Mouse (Mus musculus): ENCODE data around the gene Gm27029. TPM values are rescaled to one million over a fixed set of nuclear protein-coding genes. Genes with fewer than 3 reads are reported as not detected.

The Gm27029 gene
- polyA plus RNA-seq (2015; fragmentation: Nextera tagmentation; extraction: Ambion mirVana): 2.0 and 2.8 TPM in 2 replicates

DNA sequence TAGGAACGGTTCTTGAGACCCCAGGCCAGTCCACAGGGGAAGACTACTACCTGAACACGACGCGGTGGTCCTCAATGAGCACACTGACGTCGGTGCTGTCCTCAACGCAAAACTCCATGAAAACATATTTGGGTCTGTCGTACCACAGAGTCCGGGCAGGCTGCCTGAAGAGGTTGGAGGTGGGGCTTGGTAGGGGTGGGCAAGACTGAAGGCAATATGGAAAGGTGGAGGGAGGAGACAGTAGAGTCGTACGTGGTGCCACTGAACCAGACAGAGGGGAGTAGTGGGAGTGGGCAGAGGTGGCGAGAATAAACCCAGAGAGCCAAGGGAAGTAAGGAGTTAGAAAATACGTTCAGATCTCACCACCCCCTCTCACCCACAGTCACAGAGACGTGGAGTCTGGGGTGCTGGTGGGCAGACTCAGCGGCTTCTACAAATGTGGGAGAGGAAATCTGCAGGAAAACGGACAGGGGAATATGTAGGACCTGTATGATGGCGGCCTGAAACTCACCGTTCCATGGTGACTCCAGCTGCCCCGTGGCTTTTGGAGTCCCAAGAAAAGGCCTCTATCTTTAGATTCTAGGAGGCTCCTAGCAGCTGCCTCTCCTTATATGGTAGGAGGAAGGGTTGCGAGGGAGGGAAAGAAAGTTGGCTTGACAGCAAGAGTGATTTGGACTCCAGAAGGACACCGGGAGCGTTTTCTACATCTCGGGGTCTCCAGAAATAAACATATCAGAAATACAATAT is at the start of gene Gm27029:
TSS of gene Gm27029 (minus strand) at position 692 of the 747 bp plus-strand sequence.

DNA sequence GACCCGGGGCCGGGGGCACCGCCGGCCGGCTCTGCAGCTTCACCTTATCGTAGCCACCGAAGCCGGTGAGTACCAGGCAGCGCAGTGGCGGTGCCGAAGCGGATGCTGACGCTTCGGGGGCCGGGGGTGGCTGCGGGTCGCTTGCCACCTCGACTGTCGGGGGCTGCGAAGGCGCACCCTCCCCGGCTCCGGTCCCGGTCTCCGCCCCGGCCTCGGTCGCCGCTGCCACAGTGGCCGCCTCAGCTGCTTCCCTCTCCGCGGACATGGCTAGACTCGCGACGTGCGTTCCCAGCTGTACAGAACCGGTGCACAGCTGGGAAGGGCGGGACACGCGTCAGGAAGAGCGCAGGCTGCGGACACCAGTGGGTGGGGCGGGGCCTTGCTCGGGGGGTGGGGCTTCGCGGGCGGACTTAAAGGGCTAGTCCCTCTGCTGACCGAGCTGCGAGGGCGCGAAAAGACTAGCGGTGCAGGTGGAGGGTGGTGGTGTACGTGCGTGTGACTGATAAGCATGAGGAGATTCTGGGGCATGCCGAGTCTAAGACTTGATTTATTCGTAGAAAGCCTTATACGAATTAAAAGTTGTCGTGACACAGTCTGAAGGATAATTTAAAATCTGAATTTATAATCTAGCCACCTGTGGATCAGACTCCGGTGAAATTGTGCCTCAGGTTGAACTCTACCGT is 41.4 kb upstream of the Gm27029 start, which contains the start of gene Vat1:
TSS of gene Vat1 (minus strand) at position 362 of the 683 bp plus-strand sequence.

DNA sequence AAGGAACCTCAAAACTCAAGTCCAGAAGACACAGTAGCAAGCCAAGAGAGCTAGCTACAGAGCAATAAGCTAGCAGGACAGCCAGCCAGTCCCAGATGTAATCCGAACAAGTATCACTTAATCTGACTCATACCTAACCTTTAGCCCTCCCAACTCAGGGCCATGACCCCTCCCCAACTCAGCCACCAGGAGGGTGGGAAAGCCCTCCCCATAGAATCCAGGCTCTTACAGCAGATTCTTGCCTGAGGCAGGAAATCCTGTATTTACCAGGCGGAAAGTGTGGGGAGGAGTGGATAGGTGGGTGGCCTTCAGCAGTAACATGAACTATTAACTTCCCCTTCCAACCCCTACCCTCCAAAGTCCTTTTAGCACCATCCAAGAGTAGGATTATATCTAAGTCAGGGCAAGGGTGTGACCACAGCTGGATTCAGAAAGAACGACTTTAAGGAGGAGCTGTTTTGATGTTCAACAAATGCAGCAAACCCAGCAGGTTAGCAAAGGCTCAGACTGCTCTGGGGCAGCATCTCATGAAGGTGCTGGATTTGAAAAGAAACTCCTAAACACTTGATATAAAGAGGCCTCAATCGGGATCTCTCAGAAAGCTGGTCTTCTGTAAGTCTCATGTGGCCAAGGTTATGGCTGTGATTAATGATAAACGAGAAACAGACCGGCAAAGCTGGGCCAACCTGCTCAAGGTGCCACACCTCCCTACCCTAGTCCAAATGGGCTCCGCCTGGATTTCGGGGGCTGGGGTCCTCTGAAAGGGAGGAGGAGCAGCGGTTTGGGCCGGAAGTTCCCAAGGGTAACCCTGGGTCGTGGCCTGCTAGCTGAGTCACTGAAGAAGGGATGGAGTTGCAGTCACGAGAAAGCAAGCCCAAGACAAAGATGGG is 39.9 kb upstream of the Gm27029 start, which contains the start of gene Rnd2:
TSS of gene Rnd2 (plus strand) at position 789 of the 890 bp plus-strand sequence.

DNA sequence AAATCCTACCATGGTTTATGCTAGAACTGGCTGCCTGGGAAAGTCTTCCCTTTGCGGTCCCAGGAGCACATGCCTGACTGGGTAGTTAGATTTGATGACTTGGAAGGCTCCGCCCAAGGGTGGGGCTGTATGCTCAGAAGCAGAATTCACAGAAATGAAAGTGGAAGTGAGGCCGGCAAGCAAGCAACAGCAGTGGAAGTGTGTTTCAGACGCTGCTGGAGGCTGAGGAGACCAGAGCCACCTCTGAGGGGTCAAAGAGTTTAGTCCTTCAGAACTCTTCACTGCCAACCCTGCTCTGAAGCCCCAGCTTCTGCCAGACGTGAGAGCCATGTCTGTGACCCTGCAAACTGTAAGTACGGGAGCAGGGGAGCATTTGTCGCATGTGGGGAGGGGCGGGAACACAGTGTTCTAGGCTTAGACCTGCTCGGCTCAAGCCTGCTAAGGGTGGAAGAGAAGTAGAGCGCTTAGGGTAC is 23.7 kb upstream of the Gm27029 start, which contains the start of gene Ifi35:
TSS of gene Ifi35 (plus strand) at position 134 of the 473 bp plus-strand sequence.

DNA sequence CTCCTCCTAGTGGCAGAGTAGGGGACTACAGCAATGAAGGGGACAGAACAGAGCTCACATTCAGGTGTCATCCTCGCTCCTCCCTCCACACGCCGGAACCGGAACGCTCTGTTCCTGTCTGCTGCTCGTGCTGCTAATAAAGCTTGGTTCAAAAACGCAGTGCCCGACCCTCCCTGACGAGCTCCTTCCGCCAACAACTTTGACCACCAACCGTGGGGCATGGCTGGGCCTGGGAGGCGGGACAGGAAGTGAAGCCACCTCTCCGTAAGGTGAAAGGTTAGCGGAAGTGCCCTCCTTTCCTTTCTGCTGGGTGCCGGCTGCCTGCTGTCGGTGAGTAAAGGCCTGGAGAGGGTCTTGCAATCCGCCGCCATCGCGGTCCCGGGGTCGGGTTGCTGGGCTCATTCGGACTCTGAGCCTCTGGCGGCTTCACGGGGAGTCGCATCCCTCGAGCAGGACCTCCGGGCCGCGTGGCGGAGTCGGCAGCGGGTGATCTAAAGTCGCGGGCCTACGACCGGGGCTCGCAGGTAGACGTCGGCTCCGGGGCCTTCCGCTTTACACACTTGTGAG is 17.6 kb upstream of the Gm27029 start, which contains the start of gene Rpl27:
TSS of gene Rpl27 (plus strand) at position 172 of the 567 bp plus-strand sequence.

DNA sequence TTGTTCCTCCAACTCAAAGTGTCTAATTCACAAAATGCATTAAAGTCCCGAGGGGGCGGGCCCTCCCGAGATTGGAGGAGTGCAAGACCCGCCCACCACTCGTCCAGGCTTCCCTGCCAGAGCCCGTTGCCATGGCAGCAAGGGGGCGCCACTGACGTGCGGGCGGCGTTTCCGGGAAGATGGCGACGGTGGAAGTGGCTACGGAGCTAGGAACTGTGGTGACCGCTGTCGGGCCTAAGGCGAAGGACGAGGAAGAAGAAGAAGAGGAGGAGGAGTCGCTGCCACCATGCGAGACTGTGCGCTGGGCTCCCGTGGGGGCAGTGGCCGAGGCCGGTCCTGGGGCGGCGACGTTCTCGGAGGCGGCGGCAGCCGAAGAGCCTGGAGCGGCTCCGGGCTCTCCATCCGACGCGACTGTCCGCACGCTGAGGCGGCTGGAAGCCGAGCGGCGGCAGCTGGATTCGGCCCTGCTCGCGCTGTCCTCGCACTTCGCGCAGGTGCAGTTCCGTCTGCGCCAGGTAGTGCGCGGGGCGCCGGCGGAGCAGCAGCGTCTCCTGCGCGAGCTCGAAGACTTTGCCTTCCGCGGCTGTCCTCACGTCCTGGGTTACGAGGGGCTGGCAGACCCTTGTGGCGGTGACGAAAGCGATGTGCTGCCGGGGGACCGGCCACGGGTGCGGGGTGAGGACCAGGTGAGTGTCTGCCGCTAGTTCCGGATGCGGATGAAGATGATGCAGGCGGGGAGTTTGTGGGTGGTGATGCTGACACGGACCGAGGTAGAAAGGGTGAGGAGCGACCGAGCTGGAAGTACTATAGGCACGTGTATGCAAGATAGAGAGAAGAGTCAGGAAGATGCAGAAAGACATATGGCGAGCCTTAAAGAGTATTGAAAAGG is 573 bp upstream of the Gm27029 start, which contains the start of the genes Rundc1 and Ptges3l:
TSS of gene Rundc1 (plus strand) at position 161 of the 889 bp plus-strand sequence.
TSS of gene Ptges3l (minus strand) at position 409 of the 889 bp plus-strand sequence.

DNA sequence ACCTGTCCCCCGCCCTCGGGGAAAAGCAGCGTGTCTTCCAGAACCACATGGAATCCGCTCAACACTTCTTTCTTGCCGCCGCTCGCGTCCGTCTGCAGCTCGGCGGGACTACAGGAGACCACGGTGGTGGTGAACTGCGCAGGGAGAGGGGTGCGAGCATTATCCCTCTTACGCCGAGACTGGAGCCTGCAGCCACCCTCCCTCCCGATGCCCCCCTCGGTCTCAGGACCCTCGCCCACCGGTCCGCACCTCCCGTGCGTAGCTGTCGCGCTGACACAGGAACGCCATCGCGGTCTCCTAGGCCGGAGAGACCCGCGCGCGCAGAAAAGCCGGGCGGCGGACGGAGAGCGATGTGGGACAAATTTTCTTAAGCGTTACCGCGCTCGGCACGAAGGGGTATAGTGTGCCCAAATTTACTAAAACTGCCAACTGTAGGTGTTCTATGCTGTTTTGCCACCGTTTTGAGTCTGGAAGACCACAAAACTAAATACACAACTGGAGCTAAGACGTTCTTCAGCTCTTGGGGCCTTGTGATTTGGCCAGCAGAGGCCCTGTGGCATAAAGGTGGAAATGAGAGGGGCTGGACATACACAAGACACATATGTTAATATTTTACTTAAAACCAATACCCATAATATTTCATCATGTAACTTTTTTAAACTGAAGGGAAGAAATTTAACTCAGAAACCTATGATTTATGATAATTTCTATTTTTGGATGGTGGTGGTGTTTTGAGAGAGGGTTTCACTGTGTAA is 7.3 kb downstream of the Gm27029 start, which contains the start of gene Aarsd1:
TSS of gene Aarsd1 (minus strand) at position 515 of the 755 bp plus-strand sequence.

DNA sequence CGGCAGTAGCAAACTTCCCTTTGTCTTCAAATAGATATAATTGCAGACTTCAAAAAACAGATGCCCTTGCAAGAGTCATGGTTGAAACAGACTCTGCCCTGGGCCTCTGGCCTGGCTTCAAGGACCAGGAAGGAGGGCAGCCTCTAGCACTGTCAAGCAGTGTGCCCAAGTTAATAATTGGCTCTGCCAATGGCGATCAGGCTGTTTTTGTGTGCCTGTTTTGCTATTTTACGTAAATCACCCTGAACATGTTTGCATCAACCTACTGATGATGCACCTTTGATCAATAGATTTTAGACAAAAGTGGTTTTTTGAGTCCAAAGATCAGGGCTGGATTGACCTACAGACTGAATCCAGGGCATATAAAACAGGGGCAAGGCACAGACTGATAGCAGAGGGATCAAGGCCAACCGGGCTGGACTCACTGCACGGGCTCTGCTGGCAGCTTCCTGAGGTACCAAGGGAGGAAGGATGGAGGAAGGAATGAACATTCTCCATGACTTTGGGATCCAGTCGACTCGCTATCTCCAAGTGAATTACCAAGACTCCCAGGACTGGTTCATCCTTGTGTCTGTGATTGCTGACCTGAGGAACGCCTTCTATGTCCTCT is 57.2 kb downstream of the Gm27029 start, which contains the start of gene G6pc:
TSS of gene G6pc (plus strand) at position 236 of the 610 bp plus-strand sequence.

Other genes starting within 250 kb of the Gm27029 start
- gene Ccr10, start 249.4 kb downstream of the Gm27029 start, polyA plus RNA-seq (2015; fragmentation: Nextera tagmentation; extraction: Ambion mirVana): 0.15 and 0.16 TPM in 2 replicates
- 9.0 and 10.7 TPM in 2 replicates for gene Ezh1, start 198.3 kb downstream of the Gm27029 start, polyA plus RNA-seq (2015; fragmentation: Nextera tagmentation; extraction: Ambion mirVana)
- 77.1 and 98.8 TPM in 2 replicates for gene Ramp2, start 178.8 kb downstream of the Gm27029 start, polyA plus RNA-seq (2015; fragmentation: Nextera tagmentation; extraction: Ambion mirVana)
- 92.3 and 92.9 TPM in 2 replicates for gene Vps25, start 171.1 kb downstream of the Gm27029 start, polyA plus RNA-seq (2015; fragmentation: Nextera tagmentation; extraction: Ambion mirVana)
- gene Wnk4, start 164.2 kb downstream of the Gm27029 start, polyA plus RNA-seq (2015; fragmentation: Nextera tagmentation; extraction: Ambion mirVana): 4.0 and 5.7 TPM in 2 replicates
- 0.61 and 0.88 TPM in 2 replicates for gene Cntd1, start 145.8 kb downstream of the Gm27029 start, polyA plus RNA-seq (2015; fragmentation: Nextera tagmentation; extraction: Ambion mirVana)
- gene Coa3, start 145.7 kb downstream of the Gm27029 start, polyA plus RNA-seq (2015; fragmentation: Nextera tagmentation; extraction: Ambion mirVana): 103 and 105 TPM in 2 replicates
- gene Becn1, start 122.5 kb downstream of the Gm27029 start, polyA plus RNA-seq (2015; fragmentation: Nextera tagmentation; extraction: Ambion mirVana): 104 and 112 TPM in 2 replicates
- gene Psme3, start 108.6 kb downstream of the Gm27029 start, polyA plus RNA-seq (2015; fragmentation: Nextera tagmentation; extraction: Ambion mirVana): 134 and 137 TPM in 2 replicates
- 1.8 and 2.0 TPM in 2 replicates for gene Aoc2, start 99.7 kb downstream of the Gm27029 start, polyA plus RNA-seq (2015; fragmentation: Nextera tagmentation; extraction: Ambion mirVana)
- 0.78 and 0.86 TPM in 2 replicates for gene Aoc3, start 94.2 kb downstream of the Gm27029 start, polyA plus RNA-seq (2015; fragmentation: Nextera tagmentation; extraction: Ambion mirVana)
- 0.06 TPM in 1 of 2 replicates, not detected in the other for gene G6pc, start 57.2 kb downstream of the Gm27029 start, polyA plus RNA-seq (2015; fragmentation: Nextera tagmentation; extraction: Ambion mirVana)
- gene Aarsd1, start 7.2 kb downstream of the Gm27029 start, polyA plus RNA-seq (2015; fragmentation: Nextera tagmentation; extraction: Ambion mirVana): 43.7 and 47.7 TPM in 2 replicates
- 6.6 and 7.2 TPM in 2 replicates for gene Rundc1, start 289 bp upstream of the Gm27029 start, polyA plus RNA-seq (2015; fragmentation: Nextera tagmentation; extraction: Ambion mirVana)
- gene Ptges3l, start 537 bp upstream of the Gm27029 start, polyA plus RNA-seq (2015; fragmentation: Nextera tagmentation; extraction: Ambion mirVana): 2.0 and 2.4 TPM in 2 replicates
- gene Rpl27, start 17.5 kb upstream of the Gm27029 start, polyA plus RNA-seq (2015; fragmentation: Nextera tagmentation; extraction: Ambion mirVana): 369 and 411 TPM in 2 replicates
- gene Ifi35, start 23.6 kb upstream of the Gm27029 start, polyA plus RNA-seq (2015; fragmentation: Nextera tagmentation; extraction: Ambion mirVana): 42.2 and 52.3 TPM in 2 replicates
- gene Rnd2, start 40.2 kb upstream of the Gm27029 start, polyA plus RNA-seq (2015; fragmentation: Nextera tagmentation; extraction: Ambion mirVana): 3.2 and 5.3 TPM in 2 replicates
- 21.8 and 28.0 TPM in 2 replicates for gene Vat1, start 41.4 kb upstream of the Gm27029 start, polyA plus RNA-seq (2015; fragmentation: Nextera tagmentation; extraction: Ambion mirVana)
- gene Brca1, start 127.2 kb upstream of the Gm27029 start, polyA plus RNA-seq (2015; fragmentation: Nextera tagmentation; extraction: Ambion mirVana): 11.9 and 16.4 TPM in 2 replicates
- gene Nbr1, start 127.4 kb upstream of the Gm27029 start, polyA plus RNA-seq (2015; fragmentation: Nextera tagmentation; extraction: Ambion mirVana): 29.5 and 31.5 TPM in 2 replicates
- 5.6 and 7.6 TPM in 2 replicates for gene Tmem106a, start 157.4 kb upstream of the Gm27029 start, polyA plus RNA-seq (2015; fragmentation: Nextera tagmentation; extraction: Ambion mirVana)
- 0.23 TPM in 1 of 2 replicates, not detected in the other for gene Gm11634, start 174.5 kb upstream of the Gm27029 start, polyA plus RNA-seq (2015; fragmentation: Nextera tagmentation; extraction: Ambion mirVana)
- 14.6 and 19.7 TPM in 2 replicates for gene Rdm1, start 202.4 kb upstream of the Gm27029 start, polyA plus RNA-seq (2015; fragmentation: Nextera tagmentation; extraction: Ambion mirVana)
- gene Arl4d, start 240.7 kb upstream of the Gm27029 start, polyA plus RNA-seq (2015; fragmentation: Nextera tagmentation; extraction: Ambion mirVana): 3.3 and 3.7 TPM in 2 replicates

Data from spleen, postnatal 0 days (tissue).